Mouse (Mus musculus) gastrocnemius, postnatal 36 days (tissue): ENCODE data around the gene Syngr1. TPM values are rescaled to one million over a fixed set of nuclear protein-coding genes. Genes with fewer than 3 reads are reported as not detected.

Experiments used
- DNase-seq, 2 experiments: peaks; one replicate each; pipeline ENCODE4 v3.0.0; 2022
- intact Hi-C: fragments of 180-260 bp; cut with DNase I; formaldehyde crosslinking; loops from one replicate; pipeline ENCODE4 v1.15.1; 2025
- total RNA-seq, 2 experiments: library from RNA; stranded (reverse); gene quantifications; 2 replicates each; pipeline ENCODE4 v1.2.3; 2021

The Syngr1 gene
- total RNA-seq, 2 experiments from 2014 or later, result 36.2 to 42.2 TPM

- intact Hi-C loops, result no loop called here
- DNase-seq, result no peak
These were observed 44.4 kb downstream of the Syngr1 start for GRCm38 (mm10) chr15:80135499-80135898.

- intact Hi-C loops, result no loop called here
These were observed 45.5 kb downstream of the Syngr1 start for GRCm38 (mm10) chr15:80136645-80137044.

GRCm38 (mm10) chr15:80137945-80138791 is 47.0 kb downstream of the Syngr1 start:
- intact Hi-C loops, result no loop called here
- DNase-seq, result no peak

More at GRCm38 (mm10) chr15:80136645-80137044, 45.5 kb downstream of the Syngr1 start:
- DNase-seq, result no peak

- no peak for DNase-seq
- intact Hi-C loops, result no loop called here
These were observed 49.2 kb downstream of the Syngr1 start for GRCm38 (mm10) chr15:80140302-80140701.

GRCm38 (mm10) chr15:80140878-80141277 is 49.7 kb downstream of the Syngr1 start:
- DNase-seq, result no peak
- intact Hi-C loops, result no loop called here

- DNase-seq, result no peak
- intact Hi-C loops, result no loop called here
These were observed 51.0 kb downstream of the Syngr1 start for GRCm38 (mm10) chr15:80142130-80142529.

- DNase-seq, result no peak
- intact Hi-C loops, result no loop called here
These were observed 52.6 kb downstream of the Syngr1 start for GRCm38 (mm10) chr15:80143760-80144159.

- intact Hi-C loops, result no loop called here
- no peak for DNase-seq
These were observed 54.3 kb downstream of the Syngr1 start for GRCm38 (mm10) chr15:80145397-80145796.

GRCm38 (mm10) chr15:80146153-80146552 is 55.0 kb downstream of the Syngr1 start:
- DNase-seq, result no peak
- intact Hi-C loops, result no loop called here

- intact Hi-C loops, result no loop called here
- no peak for DNase-seq
These were observed 56.0 kb downstream of the Syngr1 start for GRCm38 (mm10) chr15:80147090-80147489.

GRCm38 (mm10) chr15:80147511-80147910 is 56.4 kb downstream of the Syngr1 start:
- DNase-seq, result no peak
- intact Hi-C loops, result no loop called here

- DNase-seq, result no peak
- intact Hi-C loops, result no loop called here
These were observed 57.4 kb downstream of the Syngr1 start for GRCm38 (mm10) chr15:80148565-80148964.

- DNase-seq, result no peak
- intact Hi-C loops, result no loop called here
These were observed 58.4 kb downstream of the Syngr1 start for GRCm38 (mm10) chr15:80149517-80149916.

GRCm38 (mm10) chr15:80152663-80153062 is 61.5 kb downstream of the Syngr1 start:
- intact Hi-C loops, result no loop called here
- DNase-seq, result no peak

- DNase-seq, result no peak
- intact Hi-C loops, result no loop called here
These were observed 62.6 kb downstream of the Syngr1 start for GRCm38 (mm10) chr15:80153757-80154156.

- no peak for DNase-seq
- intact Hi-C loops, result no loop called here
These were observed 64.6 kb downstream of the Syngr1 start for GRCm38 (mm10) chr15:80155707-80156106.

- intact Hi-C loops, result no loop called here
- DNase-seq, result no peak
These were observed 66.2 kb downstream of the Syngr1 start for GRCm38 (mm10) chr15:80157197-80157943.

GRCm38 (mm10) chr15:80158001-80158706 is 67.0 kb downstream of the Syngr1 start:
- DNase-seq, result no peak
- intact Hi-C loops, result no loop called here

- intact Hi-C loops, result no loop called here
- no peak for DNase-seq
These were observed 67.6 kb downstream of the Syngr1 start for GRCm38 (mm10) chr15:80158707-80159090.

- intact Hi-C loops, result no loop called here
- DNase-seq, result no peak
These were observed 68.3 kb downstream of the Syngr1 start for GRCm38 (mm10) chr15:80159286-80159901.

- intact Hi-C loops, result no loop called here
- DNase-seq, result no peak
These were observed 69.1 kb downstream of the Syngr1 start for GRCm38 (mm10) chr15:80160223-80160622.
